Mouse (Mus musculus) forebrain, embryonic 16.5 days (tissue): ENCODE measurements around the gene Iqcn. TPM values are rescaled to one million over a fixed set of nuclear protein-coding genes. Genes with fewer than 3 reads are reported as not detected.

Experiments used
- ATAC-seq: fragments of 200-750 bp; cut with Nextera tagmentation; 2 replicates; pipeline ENCODE4 v1.8.0; 2017; ENCODE audit warnings: mild to moderate bottlenecking, moderate library complexity
- H3K27ac ChIP-seq: fragments of 300-500 bp; sonication (generic); 2 replicates; pipeline ENCODE4 v1.5.1; 2014; ENCODE audit warnings: low read length, control low read depth
- H3K27me3 ChIP-seq: fragments of 300-500 bp; sonication (generic); replicated peaks from 2 replicates; pipeline ENCODE4 v1.6.1; 2014; ENCODE audit warnings: low read length; ENCODE audit not compliant: control insufficient read depth, insufficient read depth
- H3K36me3 ChIP-seq: fragments of 300-500 bp; sonication (generic); 2 replicates; pipeline ENCODE4 v1.6.1; 2014; ENCODE audit not compliant: control insufficient read depth, insufficient read depth
- H3K4me1 ChIP-seq: fragments of 300-500 bp; sonication (generic); replicated peaks from 2 replicates; pipeline ENCODE4 v1.6.1; 2014; ENCODE audit warnings: low read length; ENCODE audit not compliant: control insufficient read depth, insufficient read depth
- H3K4me2 ChIP-seq: fragments of 300-500 bp; sonication (generic); 2 replicates; pipeline ENCODE4 v1.6.1; 2014; ENCODE audit warnings: mild to moderate bottlenecking, low read length, control low read depth
- H3K4me3 ChIP-seq: fragments of 300-500 bp; sonication (generic); replicated peaks from 2 replicates; pipeline ENCODE4 v1.5.1; 2014; ENCODE audit warnings: mild to moderate bottlenecking, low read length, control low read depth
- H3K9ac ChIP-seq: fragments of 300-500 bp; sonication (generic); replicated peaks from 2 replicates; pipeline ENCODE4 v1.6.1; 2014; ENCODE audit warnings: low read depth, low read length, control low read depth
- H3K9me3 ChIP-seq: fragments of 300-500 bp; sonication (generic); 2 replicates; pipeline ENCODE4 v1.6.1; 2016; ENCODE audit warnings: low read length; ENCODE audit not compliant: control insufficient read depth
- WGBS: fragments of 180-500 bp; shearing (Covaris S2); extraction: QIAGEN DNeasy Blood & Tissue Kit; methylation state at CpG from one replicate; pipeline ENCODE4 v1.1.7; 2014; 5-methylcytosine and 5-hydroxymethylcytosine counted together
- polyA plus RNA-seq: library from polyadenylated mRNA; unstranded; fragments of >200 nt; fragmentation: Nextera tagmentation; extraction: Ambion mirVana; gene quantifications from 2 replicates; pipeline ENCODE4 v1.2.1, GENCODE M21; 2015

Gene Iqcn
- polyA plus RNA-seq, 1 experiment from 2014 or later = 0.14 TPM

GRCm38 (mm10) chr8:70697366-70698250, 5.6 kb upstream of the Iqcn start:
- no peak for ATAC-seq
- H3K36me3 ChIP-seq = no peaks in the 10 kb centered on the region
- WGBS = 72% methylated on average over 12 of the region's 12 CpGs
- H3K4me1 ChIP-seq = peaks cover 45% of the 10 kb centered on the region
- peak overlapping the region; percentile 56 for H3K4me2 ChIP-seq
- H3K27me3 ChIP-seq = no peaks in the 10 kb centered on the region
- H3K9me3 ChIP-seq = no peaks in the 10 kb centered on the region
- peak overlapping the region; percentile 93 for H3K27ac ChIP-seq
- H3K4me3 ChIP-seq = peak overlapping the region; percentile 62
- peak overlapping the region; percentile 59 for H3K9ac ChIP-seq

- peak within 1 kb of the TSS; percentile 62 for H3K4me3 ChIP-seq
- H3K27me3 ChIP-seq = no peaks in the 10 kb centered on the region
- peaks cover 49% of the 10 kb centered on the region for H3K4me1 ChIP-seq
- peak; percentile 85 for ATAC-seq
- under 1% methylated on average over 63 of the region's 69 CpGs for WGBS
- H3K9me3 ChIP-seq = no peaks in the 10 kb centered on the region
- peak within 1 kb of the TSS; percentile 97 for H3K27ac ChIP-seq
- peak within 1 kb of the TSS; percentile 80 for H3K4me2 ChIP-seq
- H3K9ac ChIP-seq = peak within 1 kb of the TSS; percentile 93
- H3K36me3 ChIP-seq = no peaks in the 10 kb centered on the region
Observed at GRCm38 (mm10) chr8:70698310-70699109, 4.7 kb upstream of the Iqcn start, which contains the start of gene Jund. Gene Jund (plus strand): TSS chr8:70698949.

GRCm38 (mm10) chr8:70699116-70699833, 4.0 kb upstream of the Iqcn start:
- Histone ChIP-seq H3K36me3 (no peaks in the 10 kb centered on the region), H3K4me1 (peaks cover 49% of the 10 kb centered on the region)
- under 1% methylated on average over 74 of the region's 89 CpGs for WGBS

GRCm38 (mm10) chr8:70699834-70700554, 3.3 kb upstream of the Iqcn start:
- Histone ChIP-seq H3K27me3 (no peaks in the 10 kb centered on the region), H3K4me3 (peak overlapping the region; percentile 62), H3K36me3 (no peaks in the 10 kb centered on the region), H3K27ac (peak overlapping the region; percentile 97), H3K9ac (peak overlapping the region; percentile 93), H3K9me3 (no peaks in the 10 kb centered on the region), H3K4me1 (peaks cover 49% of the 10 kb centered on the region), H3K4me2 (peak overlapping the region; percentile 80)
- WGBS = under 1% methylated on average over 58 of the region's 59 CpGs
- ATAC-seq = peak; percentile 11; the same call in 1 of the 2 replicates

More at GRCm38 (mm10) chr8:70699116-70699833, 4.0 kb upstream of the Iqcn start:
- Histone ChIP-seq H3K4me2 (peak overlapping the region; percentile 80), H3K9me3 (no peaks in the 10 kb centered on the region), H3K9ac (peak overlapping the region; percentile 93), H3K27me3 (no peaks in the 10 kb centered on the region), H3K27ac (peak overlapping the region; percentile 97), H3K4me3 (peak overlapping the region; percentile 62)
- peak; percentile 1 for ATAC-seq

- Histone ChIP-seq H3K4me1 (peaks cover 45% of the 10 kb centered on the region), H3K9ac (peak overlapping the region; percentile 93), H3K9me3 (no peaks in the 10 kb centered on the region), H3K4me3 (peak overlapping the region; percentile 62), H3K27ac (peak overlapping the region; percentile 97), H3K36me3 (no peaks in the 10 kb centered on the region), H3K4me2 (peak overlapping the region; percentile 80), H3K27me3 (no peaks in the 10 kb centered on the region)
- under 1% methylated on average over 15 of the region's 20 CpGs for WGBS
- ATAC-seq = peak; percentile 10; the same call in 1 of the 2 replicates
Observed at GRCm38 (mm10) chr8:70700555-70700922, 2.7 kb upstream of the Iqcn start.

- 59% methylated on average over 10 of the region's 10 CpGs for WGBS
- H3K4me1 ChIP-seq = peaks cover 40% of the 10 kb centered on the region
- H3K9me3 ChIP-seq = no peaks in the 10 kb centered on the region
- H3K27ac ChIP-seq = peak overlapping the region; percentile 97
- H3K9ac ChIP-seq = peak overlapping the region; percentile 93
- peak overlapping the region; percentile 62 for H3K4me3 ChIP-seq
- no peaks in the 10 kb centered on the region for H3K27me3 ChIP-seq
- no peaks in the 10 kb centered on the region for H3K36me3 ChIP-seq
- no peak for ATAC-seq
- H3K4me2 ChIP-seq = peak overlapping the region; percentile 80
Observed at GRCm38 (mm10) chr8:70701048-70701981, 1.9 kb upstream of the Iqcn start.

- H3K27ac ChIP-seq = no peak overlapping the region
- 82% methylated on average over 2 of the region's 2 CpGs for WGBS
- peak overlapping the region; percentile 80 for H3K4me2 ChIP-seq
- H3K27me3 ChIP-seq = no peaks in the 10 kb centered on the region
- H3K4me3 ChIP-seq = no peak overlapping the region; the same call in 1 of the 2 replicates
- no peaks in the 10 kb centered on the region for H3K9me3 ChIP-seq
- H3K9ac ChIP-seq = no peak overlapping the region; the same call in 1 of the 2 replicates
- H3K36me3 ChIP-seq = no peaks in the 10 kb centered on the region
- peaks cover 31% of the 10 kb centered on the region for H3K4me1 ChIP-seq
- no peak for ATAC-seq
Observed at GRCm38 (mm10) chr8:70701982-70702841, 1.0 kb upstream of the Iqcn start.
